ENCODE assay signal across 8 mouse cellular contexts in genomic region chr12:4523208-4523607, GRCm38 (mm10). TPM values are rescaled to one million over a fixed set of nuclear protein-coding genes. Genes with fewer than 3 reads are reported as not detected.
DNase-seq lines count a peak whose midpoint lies in the region; ATAC-seq and TF ChIP-seq lines count a peak whose summit lies in the region.
"Had no signal": no experiment of that assay in that cellular context is flagged by ENCODE, and none has a peak within 500 bp of the region (broad histone marks: within the 10 kb centered on the region; RNA-seq: fewer than 3 reads in every experiment).

No protein-coding gene starts in this region.

- H3K27ac ChIP-seq in embryonic facial prominence, embryonic 12.5 days = peak overlapping the region; percentile 54; the same call in 1 of the 2 replicates
- no peak overlapping the region for H3K27ac ChIP-seq in intestine, postnatal 0 days (ENCODE audit: low read depth, low read length)
- H3K27ac ChIP-seq in limb, embryonic 15.5 days = peak overlapping the region; percentile 59
- 0 out of 2 replicates have a peak overlapping the region, but pooled peaks have one; percentile 34 for H3K27ac ChIP-seq in olfactory bulb, adult 2 months (ENCODE audit: insufficient read depth, low read depth, low read length)
- H3K27ac ChIP-seq: liver, embryonic 15.5 days had no signal

- peak; percentile 84 for ATAC-seq in embryonic facial prominence, embryonic 12.5 days (ENCODE audit: insufficient number of reproducible peaks, insufficient read depth, low FRiP score, low TSS enrichment)
- no peak for ATAC-seq in intestine, postnatal 0 days
- ATAC-seq in limb, embryonic 15.5 days (ENCODE audit: insufficient number of reproducible peaks, low FRiP score, low TSS enrichment, low read depth) = peak; percentile 69

- H3K9me3 ChIP-seq in embryonic facial prominence, embryonic 12.5 days = no peaks in the 10 kb centered on the region
- no peaks in the 10 kb centered on the region for H3K9me3 ChIP-seq in intestine, postnatal 0 days (ENCODE audit: control insufficient read depth)
- H3K9me3 ChIP-seq in limb, embryonic 15.5 days = no peaks in the 10 kb centered on the region
- H3K9me3 ChIP-seq: liver, embryonic 15.5 days had no signal

- peak; percentile 27 for DNase-seq in cerebellum, adult 8-10 months
- peak; percentile 58 to 71 for DNase-seq in heart, adult 18-20 months
- DNase-seq in thymus, postnatal 10 days (ENCODE audit: low spot score in 2 of 2) = no peak

- 3% methylated on average over 10 of the region's 10 CpGs for WGBS in embryonic facial prominence, embryonic 12.5 days
- 9% methylated on average over 10 of the region's 10 CpGs for WGBS in intestine, postnatal 0 days
- 5% methylated on average over 10 of the region's 10 CpGs for WGBS in limb, embryonic 15.5 days
- 10% methylated on average over 10 of the region's 10 CpGs for WGBS in olfactory bulb, adult 2 months

- H3K4me1 ChIP-seq in embryonic facial prominence, embryonic 12.5 days = peaks cover 25% of the 10 kb centered on the region
- no peaks in the 10 kb centered on the region; the same call in 1 of the 2 replicates for H3K4me1 ChIP-seq in intestine, postnatal 0 days (replicated peaks; ENCODE audit: control insufficient read depth, insufficient read depth, low read length)
- peaks cover 25% of the 10 kb centered on the region for H3K4me1 ChIP-seq in limb, embryonic 15.5 days
- H3K4me1 ChIP-seq in olfactory bulb, adult 2 months (ENCODE audit: control insufficient read depth, insufficient read depth, low read length) = peaks cover 14% of the 10 kb centered on the region
- H3K4me1 ChIP-seq: liver, embryonic 15.5 days had no signal

- TF ChIP-seq POLR2A in olfactory bulb, adult 2 months (IDR thresholded peaks at IDR 0.05; ENCODE audit: insufficient read depth, low read depth, low read length) = no peak

- H3K27me3 ChIP-seq in embryonic facial prominence, embryonic 12.5 days = no peaks in the 10 kb centered on the region
- H3K27me3 ChIP-seq in intestine, postnatal 0 days (replicated peaks; ENCODE audit: control insufficient read depth, insufficient read depth, low read length) = no peaks in the 10 kb centered on the region
- no peaks in the 10 kb centered on the region for H3K27me3 ChIP-seq in limb, embryonic 15.5 days
- H3K27me3 ChIP-seq: liver, embryonic 15.5 days had no signal

- H3K4me3 ChIP-seq in embryonic facial prominence, embryonic 12.5 days = peak overlapping the region; percentile 5; the same call in 1 of the 2 replicates
- H3K4me3 ChIP-seq in intestine, postnatal 0 days (ENCODE audit: low read depth, low read length) = no peak overlapping the region
- H3K4me3 ChIP-seq in limb, embryonic 15.5 days = no peak overlapping the region
- no peak overlapping the region for H3K4me3 ChIP-seq in olfactory bulb, adult 2 months (ENCODE audit: insufficient read depth, low read depth, low read length)
- H3K4me3 ChIP-seq: liver, embryonic 15.5 days had no signal

- peak overlapping the region; percentile 29; the same call in 1 of the 2 replicates for H3K9ac ChIP-seq in embryonic facial prominence, embryonic 12.5 days
- H3K9ac ChIP-seq in intestine, postnatal 0 days (ENCODE audit: low read depth, low read length) = no peak overlapping the region
- H3K9ac ChIP-seq in limb, embryonic 15.5 days = no peak overlapping the region
- H3K9ac ChIP-seq: liver, embryonic 15.5 days had no signal

- no peak for TF ChIP-seq CTCF in intestine, postnatal 0 days (IDR thresholded peaks at IDR 0.05; ENCODE audit: low read depth)
- no peak for TF ChIP-seq CTCF in olfactory bulb, adult 2 months (IDR thresholded peaks at IDR 0.05; ENCODE audit: insufficient read depth, low read depth, low read length)

- H3K4me2 ChIP-seq in embryonic facial prominence, embryonic 12.5 days (replicated peaks) = peak overlapping the region; percentile 37
- H3K4me2 ChIP-seq in intestine, postnatal 0 days (replicated peaks; ENCODE audit: low read depth) = peak overlapping the region; percentile 48
- H3K4me2 ChIP-seq in limb, embryonic 15.5 days = peak overlapping the region; percentile 30
- H3K4me2 ChIP-seq: liver, embryonic 15.5 days had no signal

- no peaks in the 10 kb centered on the region for H3K36me3 ChIP-seq in embryonic facial prominence, embryonic 12.5 days
- no peaks in the 10 kb centered on the region for H3K36me3 ChIP-seq in intestine, postnatal 0 days (ENCODE audit: control insufficient read depth, insufficient read depth)
- no peaks in the 10 kb centered on the region for H3K36me3 ChIP-seq in limb, embryonic 15.5 days
- H3K36me3 ChIP-seq: liver, embryonic 15.5 days had no signal

RNA-seq across cellular contexts. Expression of gene Ncoa1, which starts 46.2 kb away (rescaled TPM):
- 9.8 and 11.4 TPM in 2 replicates for polyA plus RNA-seq in embryonic facial prominence, embryonic 12.5 days (2016; fragmentation: Nextera tagmentation; extraction: Ambion mirVana)
- 10 to 100 TPM; 28.9 to 29.0 TPM for total RNA-seq in heart, adult 18-20 months (2021)
- 6.0 and 6.6 TPM in 2 replicates for polyA plus RNA-seq in intestine, postnatal 0 days (2015; fragmentation: Nextera tagmentation; extraction: Ambion mirVana)
- polyA plus RNA-seq in limb, embryonic 15.5 days (2015; fragmentation: Nextera tagmentation; extraction: Ambion mirVana) = 10.6 and 12.4 TPM in 2 replicates
- polyA plus RNA-seq in olfactory bulb, adult 2 months (2012; ENCODE audit: insufficient read depth, insufficient read length, low replicate concordance, missing spikeins) = not detected in 2 replicates

Comparison
In these comparisons a context has a peak if more than half of its experiments do, and no peak if none do; other contexts are left out.
1. DNase-seq: peak in cerebellum, adult 8-10 months (single experiment) and heart, adult 18-20 months (2 of 2); none in thymus, postnatal 10 days (0 of 2).
2. Peak in every context shown above with its lines, with median percentiles within 50 percentile points of each other: H3K4me2 ChIP-seq.